Mouse (Mus musculus) heart, postnatal 10 days (tissue): Measurements from ENCODE around the gene Ucp2. TPM values are rescaled to one million over a fixed set of nuclear protein-coding genes. Genes with fewer than 3 reads are reported as not detected.

Experiments used
- DNase-seq, 2 experiments: peaks; one replicate each; pipeline ENCODE4 v3.0.0; 2021
- intact Hi-C: fragments of 180-260 bp; cut with DNase I; formaldehyde crosslinking; loops from one replicate; pipeline ENCODE4 v1.15.1; 2025
- total RNA-seq, 2 experiments: library from RNA; stranded (reverse); gene quantifications; 2 replicates each; pipeline ENCODE4 v1.2.3; 2021

Gene Ucp2
- total RNA-seq, 2 experiments from 2014 or later, result 835 to 891 TPM

GRCm38 (mm10) chr7:100501027-100501843 lies 8.1 kb downstream of the Ucp2 start:
- DNase-seq, result peak; percentile 39 to 43

GRCm38 (mm10) chr7:100501844-100502373 lies 8.8 kb downstream of the Ucp2 start:
- no peak for DNase-seq
- intact Hi-C loops, result no loop called here

More at GRCm38 (mm10) chr7:100501027-100501843, 8.1 kb downstream of the Ucp2 start:
- intact Hi-C loops, result no loop called here

- intact Hi-C loops, result no loop called here
- DNase-seq, result no peak
Measured at GRCm38 (mm10) chr7:100502374-100502922, 9.3 kb downstream of the Ucp2 start.

- intact Hi-C loops, result no loop called here
- no peak for DNase-seq
Measured at GRCm38 (mm10) chr7:100503076-100503475, 9.9 kb downstream of the Ucp2 start.

- intact Hi-C loops, result no loop called here
- no peak for DNase-seq
Measured at GRCm38 (mm10) chr7:100504740-100505487, 11.8 kb downstream of the Ucp2 start.

- no peak for DNase-seq
- intact Hi-C loops, result no loop called here
Measured at GRCm38 (mm10) chr7:100506494-100506893, 13.4 kb downstream of the Ucp2 start.

GRCm38 (mm10) chr7:100508670-100509069 lies 15.5 kb downstream of the Ucp2 start:
- no peak for DNase-seq
- intact Hi-C loops, result no loop called here

GRCm38 (mm10) chr7:100511602-100512001 lies 18.5 kb downstream of the Ucp2 start:
- DNase-seq, result no peak
- intact Hi-C loops, result no loop called here

GRCm38 (mm10) chr7:100514573-100514972 lies 21.4 kb downstream of the Ucp2 start, which contains the start of gene Dnajb13:
Gene Dnajb13, minus strand, starts transcription at chr7:100514960.
- intact Hi-C loops, result no loop called here
- DNase-seq, result no peak

- intact Hi-C loops, result loop anchor here (1.0 to 5.0 kb wide), 4 partner anchors 117 to 277 kb away; partner anchors contain the start of gene Plekhb1
- no peak for DNase-seq
Measured at GRCm38 (mm10) chr7:100520204-100520603, 27.1 kb downstream of the Ucp2 start.

- DNase-seq, result peak; percentile 84 to 94
- intact Hi-C loops, result loop anchor here (1.0 to 5.0 kb wide), 4 partner anchors 116 to 277 kb away; partner anchors contain the start of gene Plekhb1
Measured at GRCm38 (mm10) chr7:100520663-100521285, 27.6 kb downstream of the Ucp2 start.

GRCm38 (mm10) chr7:100522222-100522621 lies 29.1 kb downstream of the Ucp2 start:
- intact Hi-C loops, result loop anchor here (5.0 kb wide), 2 partner anchors 140 to 275 kb away; partner anchors contain the start of gene Plekhb1

GRCm38 (mm10) chr7:100524669-100525068 lies 31.5 kb downstream of the Ucp2 start:
- intact Hi-C loops, result loop anchor here (5.0 kb wide), 2 partner anchors 138 to 273 kb away; partner anchors contain the start of gene Plekhb1
- no peak for DNase-seq

More at GRCm38 (mm10) chr7:100522222-100522621, 29.1 kb downstream of the Ucp2 start:
- DNase-seq, result no peak

- intact Hi-C loops, result no loop called here
- no peak for DNase-seq
Measured at GRCm38 (mm10) chr7:100530766-100531165, 37.6 kb downstream of the Ucp2 start.

GRCm38 (mm10) chr7:100533503-100533902 lies 40.4 kb downstream of the Ucp2 start:
- intact Hi-C loops, result no loop called here

GRCm38 (mm10) chr7:100534216-100534615 lies 41.1 kb downstream of the Ucp2 start:
- intact Hi-C loops, result no loop called here
- no peak for DNase-seq

More at GRCm38 (mm10) chr7:100533503-100533902, 40.4 kb downstream of the Ucp2 start:
- DNase-seq, result no peak

- DNase-seq, result no peak
- intact Hi-C loops, result loop anchor here (5.0 kb wide), 1 partner anchor 46 kb away; no protein-coding TSS in a partner anchor
Measured at GRCm38 (mm10) chr7:100535831-100536230, 42.7 kb downstream of the Ucp2 start.

GRCm38 (mm10) chr7:100536804-100537518 lies 43.8 kb downstream of the Ucp2 start, which contains the start of gene Coa4:
Gene Coa4, plus strand, starts transcription at chr7:100537071.
- intact Hi-C loops, result loop anchor here (5.0 kb wide), 1 partner anchor 45 kb away; no protein-coding TSS in a partner anchor
- DNase-seq, result peak; percentile 89 to 92

- DNase-seq, result no peak
- intact Hi-C loops, result loop anchor here (5.0 kb wide), 1 partner anchor 45 kb away; no protein-coding TSS in a partner anchor
Measured at GRCm38 (mm10) chr7:100537519-100537902, 44.4 kb downstream of the Ucp2 start.
